Mouse (Mus musculus): Measurements from ENCODE around the gene Cdhr5.

DNA sequence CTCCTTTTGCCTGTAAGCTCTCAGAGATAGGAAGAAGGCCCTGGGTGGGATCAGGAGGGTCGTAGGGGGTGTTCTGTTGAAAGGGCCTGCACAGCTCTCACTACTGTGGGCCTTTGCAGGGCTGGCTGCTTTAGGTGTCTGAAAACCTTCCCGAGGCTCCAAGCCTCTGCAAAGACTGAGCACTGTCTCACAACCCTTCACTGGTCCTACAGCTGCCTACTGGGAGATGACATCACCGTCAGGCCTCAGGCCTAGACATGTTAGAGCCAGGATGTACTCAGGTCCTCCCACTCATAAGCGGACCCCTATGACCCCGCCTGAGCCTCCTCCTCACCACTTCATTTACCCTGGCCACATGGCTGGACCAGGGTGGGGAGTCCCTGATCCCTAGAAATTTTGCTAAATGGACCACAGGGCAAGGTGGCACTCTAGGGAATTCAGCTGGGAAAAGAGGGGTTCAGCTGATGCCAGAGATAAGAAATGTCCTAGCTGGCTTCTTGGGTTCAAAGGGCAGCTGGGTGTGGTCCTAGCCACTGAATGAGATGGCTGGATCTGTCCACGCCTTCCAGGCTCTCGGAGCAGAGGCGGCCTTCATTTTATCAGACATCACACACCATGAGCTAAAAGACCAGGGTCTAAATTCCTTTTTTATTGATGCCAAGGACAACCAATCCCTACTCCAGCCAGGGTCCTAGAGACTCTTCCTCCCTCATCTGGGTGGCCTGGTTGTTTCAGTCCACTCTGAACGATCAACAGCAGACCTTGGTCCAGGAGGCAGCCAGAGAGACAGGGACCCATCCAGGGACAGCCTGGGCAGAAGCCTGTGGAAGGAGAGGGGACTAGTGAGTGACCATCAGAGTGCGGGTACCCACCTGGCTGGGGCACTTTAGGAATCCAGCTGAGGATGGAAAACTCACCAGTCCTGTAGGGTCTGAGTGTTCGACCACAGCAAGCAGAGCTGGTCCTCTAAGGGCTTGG lies 1.4 kb upstream of the Cdhr5 start:
- TF ChIP-seq POLR2A (IDR thresholded peaks at IDR 0.05; ENCODE audit: extremely low read depth, insufficient read depth, low read length) (no peak), CTCF (IDR thresholded peaks at IDR 0.05; ENCODE audit: low read depth, low read length) (no peak)

Data from liver, adult 2 months (tissue).